Mouse (Mus musculus) heart, postnatal 0 days (tissue): ENCODE data around the gene Ptpn3. TPM values are rescaled to one million over a fixed set of nuclear protein-coding genes. Genes with fewer than 3 reads are reported as not detected.

Source experiments
- ATAC-seq: fragments of 200-750 bp; cut with Nextera tagmentation; 2 replicates; pipeline ENCODE4 v1.8.0; 2017; ENCODE audit warnings: low read depth, moderate number of reproducible peaks, moderate library complexity; ENCODE audit not compliant: insufficient read depth
- DNase-seq: peaks from one replicate; pipeline ENCODE4 v3.0.0-alpha.2; 2016; ENCODE audit warnings: low spot score
- H3K27ac ChIP-seq: fragments of 300-500 bp; sonication (generic); 2 replicates; pipeline ENCODE4 v1.5.1; 2014; ENCODE audit warnings: low read depth, mild to moderate bottlenecking
- H3K27me3 ChIP-seq: fragments of 300-500 bp; sonication (generic); 2 replicates; pipeline ENCODE4 v1.6.1; 2014; ENCODE audit warnings: low read length, mixed read lengths; ENCODE audit not compliant: control insufficient read depth, insufficient read depth
- H3K36me3 ChIP-seq: fragments of 300-500 bp; sonication (generic); replicated peaks from 2 replicates; pipeline ENCODE4 v1.6.1; 2014; ENCODE audit warnings: low read length, mixed read lengths; ENCODE audit not compliant: control insufficient read depth, insufficient read depth
- H3K4me1 ChIP-seq: fragments of 300-500 bp; sonication (generic); 2 replicates; pipeline ENCODE4 v1.6.1; 2014; ENCODE audit warnings: antibody characterized with exemption; ENCODE audit not compliant: control insufficient read depth, insufficient read depth
- H3K4me2 ChIP-seq: fragments of 300-500 bp; sonication (generic); 2 replicates; pipeline ENCODE4 v1.6.1; 2014; ENCODE audit warnings: low read depth, mild to moderate bottlenecking, low read length, moderate library complexity
- H3K4me3 ChIP-seq: fragments of 300-500 bp; sonication (generic); 2 replicates; pipeline ENCODE4 v1.5.1; 2014; ENCODE audit warnings: low read depth, low read length
- H3K9ac ChIP-seq: fragments of 300-500 bp; sonication (generic); replicated peaks from 2 replicates; pipeline ENCODE4 v1.6.1; 2014; ENCODE audit warnings: low read depth, low read length, mixed read lengths
- H3K9me3 ChIP-seq: fragments of 300-500 bp; sonication (generic); replicated peaks from 2 replicates; pipeline ENCODE4 v1.6.1; 2016; ENCODE audit warnings: low read length; ENCODE audit not compliant: control insufficient read depth
- CTCF ChIP-seq: IDR thresholded peaks from 2 replicates; pipeline ENCODE4 v1.5.1; 2016; ENCODE audit warnings: antibody characterized with exemption, control low read depth, low read depth
- EP300 ChIP-seq: IDR thresholded peaks from 2 replicates; pipeline ENCODE4 v1.6.1; 2016; ENCODE audit warnings: antibody characterized with exemption, low read depth
- WGBS: fragments of 180-500 bp; shearing (Covaris S2); extraction: QIAGEN DNeasy Blood & Tissue Kit; methylation state at CpG from one replicate; pipeline ENCODE4 v1.1.7; 2014; 5-methylcytosine and 5-hydroxymethylcytosine counted together
- polyA plus RNA-seq: library from polyadenylated mRNA; unstranded; fragments of >200 nt; fragmentation: Nextera tagmentation; extraction: Ambion mirVana; gene quantifications from 2 replicates; pipeline ENCODE4 v1.2.1, GENCODE M21; 2015
- total RNA-seq: library from RNA; depleted of rRNA; stranded (reverse); fragments of >200 nt; gene quantifications from 2 replicates; pipeline ENCODE4 v1.2.3, GENCODE M21; 2014; ENCODE audit warnings: low replicate concordance

The Ptpn3 gene
- total and polyA plus RNA-seq, 2 experiments from 2014 or later: 2.3 to 3.4 TPM

GRCm38 (mm10) chr4:57238118-57238517, 63.5 kb downstream of the Ptpn3 start:
- DNase-seq (no peak), ATAC-seq (no peak)
- Histone ChIP-seq H3K27me3 (no peaks in the 10 kb centered on the region), H3K9me3 (no peaks in the 10 kb centered on the region), H3K9ac (no peak overlapping the region), H3K4me1 (peaks cover 25% of the 10 kb centered on the region), H3K27ac (no peak overlapping the region), H3K4me3 (no peak overlapping the region), H3K4me2 (no peak overlapping the region), H3K36me3 (no peaks in the 10 kb centered on the region)
- WGBS: 71% methylated on average over 7 of the region's 7 CpGs
- TF ChIP-seq CTCF: no peak
- TF ChIP-seq EP300: no peak

- 28% methylated on average over 5 of the region's 5 CpGs for WGBS
- H3K4me2 ChIP-seq: no peak overlapping the region
- ATAC-seq: peak; percentile 87
- TF ChIP-seq EP300: peak; percentile 93
- no peak for TF ChIP-seq CTCF
- peak; percentile 88 for DNase-seq
- H3K9ac ChIP-seq: no peak overlapping the region
- H3K4me1 ChIP-seq: peaks cover 24% of the 10 kb centered on the region
- H3K4me3 ChIP-seq: no peak overlapping the region
- H3K27me3 ChIP-seq: no peaks in the 10 kb centered on the region
- peaks cover 10% of the 10 kb centered on the region; the same call in 1 of the 2 replicates for H3K36me3 ChIP-seq
- H3K27ac ChIP-seq: peak overlapping the region; percentile 84
- H3K9me3 ChIP-seq: no peaks in the 10 kb centered on the region
Observed at GRCm38 (mm10) chr4:57236513-57236912, 65.1 kb downstream of the Ptpn3 start.

GRCm38 (mm10) chr4:57235741-57236140, 65.9 kb downstream of the Ptpn3 start:
- no peaks in the 10 kb centered on the region for H3K9me3 ChIP-seq
- no peak for TF ChIP-seq EP300
- no peak for TF ChIP-seq CTCF
- H3K9ac ChIP-seq: no peak overlapping the region
- H3K4me1 ChIP-seq: peaks cover 21% of the 10 kb centered on the region
- DNase-seq (no peak), ATAC-seq (no peak)
- no peak overlapping the region for H3K4me3 ChIP-seq
- peak overlapping the region; percentile 84; the same call in 1 of the 2 replicates for H3K27ac ChIP-seq
- no peak overlapping the region for H3K4me2 ChIP-seq
- H3K36me3 ChIP-seq: peaks cover 18% of the 10 kb centered on the region
- no peaks in the 10 kb centered on the region for H3K27me3 ChIP-seq
- WGBS: 89% methylated on average over 4 of the region's 4 CpGs

- Histone ChIP-seq H3K4me1 (peaks cover 11% of the 10 kb centered on the region), H3K9me3 (no peaks in the 10 kb centered on the region), H3K27ac (no peak overlapping the region), H3K27me3 (no peaks in the 10 kb centered on the region), H3K9ac (no peak overlapping the region), H3K4me2 (no peak overlapping the region), H3K36me3 (peaks cover 18% of the 10 kb centered on the region), H3K4me3 (no peak overlapping the region)
- DNase-seq (no peak), ATAC-seq (no peak)
- WGBS: 87% methylated on average over 7 of the region's 7 CpGs
- TF ChIP-seq CTCF (no peak), EP300 (no peak)
Observed at GRCm38 (mm10) chr4:57234348-57234747, 67.3 kb downstream of the Ptpn3 start.

DNA sequence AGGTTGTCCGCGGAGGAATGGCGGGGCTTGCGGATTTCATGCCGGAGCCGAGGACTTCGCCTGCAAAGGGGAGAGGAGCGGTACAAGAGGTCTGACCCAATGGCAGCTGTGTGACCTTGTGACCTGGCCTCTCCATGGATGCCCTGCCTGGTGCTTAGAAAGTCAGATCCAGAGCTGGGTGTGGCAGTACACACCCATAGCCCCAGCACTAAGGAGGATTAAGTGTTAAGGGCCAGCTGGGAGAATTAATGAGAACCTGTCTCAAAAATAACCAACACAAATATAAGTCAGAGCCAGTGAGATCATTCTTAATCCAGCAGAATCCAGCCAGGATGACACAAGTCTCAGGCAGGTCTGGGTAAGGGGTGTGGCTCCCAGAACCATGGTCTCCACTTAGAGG, 69.2 kb downstream of the Ptpn3 start:
- Histone ChIP-seq H3K4me3 (no peak overlapping the region), H3K27me3 (no peaks in the 10 kb centered on the region), H3K4me2 (no peak overlapping the region), H3K9me3 (no peaks in the 10 kb centered on the region), H3K4me1 (peaks cover 17% of the 10 kb centered on the region), H3K36me3 (peaks cover 18% of the 10 kb centered on the region), H3K27ac (no peak overlapping the region), H3K9ac (no peak overlapping the region)
- DNase-seq (no peak), ATAC-seq (no peak)
- WGBS: 94% methylated on average over 8 of the region's 8 CpGs
- TF ChIP-seq EP300: no peak
- TF ChIP-seq CTCF: no peak

DNA sequence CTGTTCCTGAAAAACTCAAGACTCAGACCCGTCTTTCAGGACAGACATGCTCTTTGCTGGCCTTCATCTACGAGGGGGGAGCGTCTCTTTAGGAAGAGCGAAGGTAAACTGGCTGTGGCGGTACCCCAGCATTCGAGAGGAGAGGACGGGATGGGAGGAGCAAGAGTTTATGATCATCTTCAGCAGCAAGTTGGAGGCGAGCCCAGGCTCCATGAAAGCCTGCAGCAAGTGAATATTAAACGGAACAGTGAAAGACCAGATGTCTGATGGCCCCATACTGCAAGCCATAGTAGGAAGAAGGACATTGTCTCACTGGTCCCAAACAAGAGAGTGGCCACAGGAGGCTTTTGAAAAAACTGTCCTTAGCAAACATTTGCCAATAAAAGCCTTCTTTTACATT, 70.3 kb downstream of the Ptpn3 start:
- Histone ChIP-seq H3K4me2 (no peak overlapping the region), H3K27ac (no peak overlapping the region), H3K27me3 (no peaks in the 10 kb centered on the region), H3K4me1 (peaks cover 12% of the 10 kb centered on the region; the same call in 1 of the 2 replicates), H3K36me3 (peaks cover 18% of the 10 kb centered on the region), H3K4me3 (no peak overlapping the region), H3K9ac (no peak overlapping the region), H3K9me3 (no peaks in the 10 kb centered on the region)
- DNase-seq (no peak), ATAC-seq (no peak)
- WGBS: 78% methylated on average over 9 of the region's 9 CpGs
- TF ChIP-seq EP300 (no peak), CTCF (no peak)
